Mouse (Mus musculus) effector memory CD4-positive, alpha-beta T cell, adult 5 months (primary cell): Measurements from ENCODE around the gene Tbc1d15. TPM values are rescaled to one million over a fixed set of nuclear protein-coding genes. Genes with fewer than 3 reads are reported as not detected.

Experiments used
- polyA plus RNA-seq: library from polyadenylated mRNA; unstranded; fragments of 100-300 nt; shearing (Covaris generic); gene quantifications from one replicate; pipeline ENCODE4 v1.2.1, GENCODE M21; 2017

Gene Tbc1d15
- 175 TPM for polyA plus RNA-seq

GRCm38 (mm10) chr10:115251088-115251934 is at the start of gene Tbc1d15:
Gene Tbc1d15, minus strand, starts transcription at chr10:115251467.

GRCm38 (mm10) chr10:115184697-115185096 is 66.6 kb downstream of the Tbc1d15 start, which contains the start of gene Tph2:
Gene Tph2, minus strand, starts transcription at chr10:115185022.

Other genes starting within 250 kb of the Tbc1d15 start
- not detected for gene Tph2, start 66.4 kb downstream of the Tbc1d15 start, polyA plus RNA-seq
- gene Rab21, start 64.1 kb upstream of the Tbc1d15 start, polyA plus RNA-seq, result 74.8 TPM
- 16.5 TPM for gene Tmem19, start 111.0 kb upstream of the Tbc1d15 start, polyA plus RNA-seq
- 5.7 TPM for gene Thap2, start 133.0 kb upstream of the Tbc1d15 start, polyA plus RNA-seq
- 23.8 TPM for gene Zfc3h1, start 133.5 kb upstream of the Tbc1d15 start, polyA plus RNA-seq